Mouse (Mus musculus) brain, embryonic 18.5 days (tissue): ENCODE results near the gene Mvp.

ENCODE experiments used
- DNase-seq: peaks from one replicate; pipeline ENCODE4 v3.0.0-alpha.2; 2012; ENCODE audit warnings: low read depth, low spot score

Gene Mvp

GRCm38 (mm10) chr7:127014320-127014719 lies at the start of gene Mvp:
Gene Mvp, minus strand, starts transcription at chr7:127014621.
- DNase-seq = no peak

DNA sequence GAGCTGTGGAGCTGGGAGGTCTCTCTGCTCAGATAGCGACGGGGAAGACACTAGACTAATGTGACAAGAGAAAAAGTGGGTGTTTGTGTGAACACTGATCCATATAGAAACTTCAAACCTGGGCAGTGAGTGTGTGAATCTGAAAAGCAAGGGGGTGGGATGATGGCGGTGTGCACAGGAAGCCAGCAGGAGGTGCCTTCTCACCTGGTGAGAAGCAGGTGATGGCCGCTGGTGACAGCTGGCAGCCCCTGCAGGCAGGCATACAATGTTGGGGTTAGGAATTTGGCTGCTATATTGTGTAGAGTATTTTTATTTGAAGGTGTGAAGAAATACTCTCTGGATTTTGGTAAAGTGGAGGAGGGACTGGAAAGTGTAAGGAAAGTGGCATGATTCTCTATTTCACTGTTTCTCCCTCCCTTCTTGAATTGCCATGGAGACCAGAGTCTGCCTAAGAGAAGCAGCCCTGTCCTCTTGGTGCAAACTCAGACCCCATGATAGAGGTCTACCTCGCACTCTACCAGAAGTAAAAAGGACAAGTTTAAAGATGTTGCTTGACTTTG lies 40.7 kb upstream of the Mvp start:
- no peak for DNase-seq

GRCm38 (mm10) chr7:127041851-127042672 lies 27.6 kb upstream of the Mvp start, which contains the start of gene Kif22:
Gene Kif22, minus strand, starts transcription at chr7:127042471.
- no peak for DNase-seq

DNA sequence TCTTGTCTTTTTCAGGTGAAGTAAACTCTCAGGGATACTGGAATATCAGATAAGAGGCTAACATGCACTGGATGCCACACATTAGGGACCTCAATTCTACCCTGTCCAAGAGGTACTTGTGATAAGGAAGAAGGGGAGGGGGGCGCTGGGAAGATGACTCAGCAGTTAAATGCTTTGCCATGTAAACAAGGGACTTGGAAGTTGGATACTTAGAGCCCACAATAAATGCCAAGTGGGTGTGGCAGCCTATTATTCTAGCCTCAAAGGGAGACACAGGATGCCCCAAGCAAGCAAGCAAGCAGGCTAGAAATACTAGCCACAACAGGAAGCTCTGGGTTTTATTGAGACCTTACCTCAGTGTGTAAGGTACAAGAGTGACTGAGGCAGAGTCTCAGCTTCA lies 16.8 kb upstream of the Mvp start:
- no peak for DNase-seq

- no peak for DNase-seq
Observed at GRCm38 (mm10) chr7:127030172-127030571, 15.8 kb upstream of the Mvp start.

GRCm38 (mm10) chr7:127027885-127028284 lies 13.5 kb upstream of the Mvp start:
- no peak for DNase-seq

GRCm38 (mm10) chr7:127026984-127027726 lies 12.7 kb upstream of the Mvp start, which contains the start of gene Maz:
Gene Maz, minus strand, starts transcription at chr7:127027037.
- peak; percentile 99 for DNase-seq

DNA sequence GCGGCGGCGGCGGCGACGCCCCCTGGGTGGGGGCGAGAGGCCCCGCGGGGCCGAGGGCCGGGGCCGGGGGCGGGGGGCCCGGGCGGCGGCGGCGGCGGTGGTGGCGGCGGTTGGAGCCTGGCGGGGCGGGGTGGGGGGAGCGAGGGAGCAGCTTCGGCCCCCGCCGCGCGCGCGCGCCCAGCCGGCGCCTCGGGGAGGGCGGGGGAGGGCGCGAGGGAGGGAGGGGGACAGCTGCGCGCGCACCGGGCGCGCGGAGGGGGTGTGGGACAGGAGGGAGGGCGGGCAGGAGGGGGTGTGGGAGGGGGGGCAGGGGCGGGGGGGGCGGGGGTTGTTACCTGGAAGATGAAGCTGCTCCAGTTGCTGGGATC lies 12.2 kb upstream of the Mvp start:
- no peak for DNase-seq

DNA sequence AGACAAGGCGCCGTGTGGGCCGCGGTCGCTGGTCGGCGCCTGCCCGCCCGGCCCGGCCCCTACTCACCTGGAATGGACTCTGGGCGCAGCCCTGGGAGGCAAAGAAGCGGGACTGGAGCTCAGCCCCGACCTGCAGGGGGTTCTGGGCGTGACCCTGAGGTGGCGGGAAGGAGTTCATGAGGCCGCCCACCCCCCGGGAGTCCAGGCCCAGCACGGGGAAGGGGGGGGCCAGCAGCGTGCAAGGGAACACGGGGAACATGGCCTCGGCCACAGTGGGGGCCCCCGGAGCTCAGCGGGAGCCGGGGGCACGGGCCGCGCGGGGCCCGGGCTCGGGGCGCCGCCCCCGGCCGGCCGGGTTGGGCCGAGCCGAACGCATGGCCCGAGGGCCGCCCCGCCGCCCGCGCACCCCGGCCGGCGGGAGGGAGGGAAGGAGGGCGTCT lies 11.8 kb upstream of the Mvp start:
- DNase-seq = no peak

DNA sequence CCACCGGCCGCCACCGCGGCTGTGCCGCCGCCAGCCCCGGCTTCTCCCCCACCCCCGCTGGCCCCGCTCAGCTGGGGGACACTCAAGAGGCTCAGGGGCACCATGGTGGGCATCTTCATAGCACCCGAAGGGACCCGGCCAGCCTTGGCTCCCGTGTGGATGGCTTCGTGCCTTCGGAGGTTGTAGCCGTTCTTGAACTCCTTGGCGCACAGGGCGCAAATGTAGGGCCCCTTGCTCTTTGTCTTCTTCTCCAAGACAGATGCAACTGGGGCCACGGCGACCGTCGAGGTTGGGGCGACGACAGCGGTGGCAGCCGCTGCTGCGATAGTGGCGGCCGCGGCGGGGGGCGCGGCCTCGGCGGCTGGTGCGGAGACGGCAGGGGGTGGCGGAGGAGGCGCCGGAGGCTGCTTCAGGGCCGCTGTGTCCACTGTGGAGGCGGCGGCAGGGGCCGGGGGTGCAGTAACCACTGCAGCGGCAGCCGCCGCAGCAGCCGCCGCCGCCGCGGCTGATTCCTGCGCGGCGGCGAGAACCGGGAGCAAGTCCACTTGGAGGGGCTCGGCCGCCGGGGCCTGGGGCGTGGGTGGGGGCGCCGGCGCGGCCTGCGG lies 11.2 kb upstream of the Mvp start:
- DNase-seq = no peak

DNA sequence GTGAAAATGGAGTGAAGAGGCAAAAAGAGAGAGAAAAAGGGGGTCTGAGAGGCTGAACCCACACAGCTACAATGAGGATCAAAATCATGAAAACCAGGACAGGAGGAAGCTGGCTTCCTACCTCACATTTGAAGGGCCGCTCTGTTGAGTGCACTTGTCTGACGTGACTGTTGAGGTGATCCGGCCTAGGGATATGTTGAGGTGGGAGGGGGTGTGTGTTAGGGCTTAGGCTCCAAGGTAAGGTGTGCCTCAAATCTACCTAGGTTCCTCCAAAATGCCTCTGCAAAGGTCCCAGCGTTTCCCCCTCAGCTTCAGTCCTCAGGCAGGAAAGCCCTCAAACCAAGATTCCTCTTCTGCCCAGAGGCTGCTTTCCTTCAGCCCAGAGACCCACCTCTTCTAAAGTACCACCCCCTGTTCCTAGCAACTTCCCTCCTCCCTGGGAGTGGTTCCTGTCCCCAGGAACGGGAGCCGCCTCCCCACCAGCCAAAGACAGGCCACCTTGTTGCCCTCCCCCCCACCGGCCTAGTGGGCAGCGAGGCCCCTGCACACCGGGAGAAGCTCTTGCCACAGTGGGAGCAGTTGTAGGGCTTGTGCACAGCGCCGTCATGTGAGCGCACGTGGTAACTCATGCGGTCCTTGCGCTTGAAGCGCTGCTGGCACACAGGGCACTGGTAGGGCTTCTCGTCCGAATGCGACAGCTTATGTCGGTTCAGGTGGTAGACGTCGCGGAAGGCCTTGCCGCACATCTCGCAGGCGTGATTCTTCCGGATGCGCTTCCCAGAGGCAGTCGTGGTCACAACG lies 10.5 kb upstream of the Mvp start:
- DNase-seq = no peak

GRCm38 (mm10) chr7:127023896-127024690 lies 9.7 kb upstream of the Mvp start:
- no peak for DNase-seq

DNA sequence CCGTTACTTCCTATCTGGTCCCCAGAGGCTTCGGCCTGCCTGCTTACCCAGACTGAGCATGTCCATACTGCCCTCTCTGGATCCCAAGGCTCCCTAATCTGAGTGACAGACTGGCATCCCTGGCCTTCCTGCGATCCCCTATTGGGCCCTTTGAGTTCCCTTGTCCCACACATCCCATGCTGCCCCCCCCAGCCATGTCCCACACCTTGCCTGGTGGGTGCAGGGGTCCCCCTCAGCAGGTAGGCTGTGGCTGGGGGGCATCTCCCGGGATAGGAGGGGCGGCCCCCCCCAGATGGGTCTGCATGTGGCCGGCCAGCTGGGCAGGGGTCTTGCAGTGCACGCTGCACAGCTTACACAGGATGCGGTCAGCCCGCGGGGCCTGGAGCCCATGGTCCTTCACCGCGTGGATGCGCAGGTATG lies 8.9 kb upstream of the Mvp start:
- DNase-seq = no peak

- DNase-seq = no peak
Observed at GRCm38 (mm10) chr7:127022528-127023271, 8.3 kb upstream of the Mvp start.

- DNase-seq = no peak
Observed at GRCm38 (mm10) chr7:127021563-127022527, 7.4 kb upstream of the Mvp start.

GRCm38 (mm10) chr7:127020901-127021562 lies 6.6 kb upstream of the Mvp start, which contains the start of the genes Gm42742 and Prrt2:
Gene Gm42742, minus strand, starts transcription at chr7:127021097.
Gene Prrt2, minus strand, starts transcription at chr7:127021211.
- DNase-seq = no peak

- DNase-seq = no peak
Observed at GRCm38 (mm10) chr7:127020491-127020890, 6.1 kb upstream of the Mvp start.

DNA sequence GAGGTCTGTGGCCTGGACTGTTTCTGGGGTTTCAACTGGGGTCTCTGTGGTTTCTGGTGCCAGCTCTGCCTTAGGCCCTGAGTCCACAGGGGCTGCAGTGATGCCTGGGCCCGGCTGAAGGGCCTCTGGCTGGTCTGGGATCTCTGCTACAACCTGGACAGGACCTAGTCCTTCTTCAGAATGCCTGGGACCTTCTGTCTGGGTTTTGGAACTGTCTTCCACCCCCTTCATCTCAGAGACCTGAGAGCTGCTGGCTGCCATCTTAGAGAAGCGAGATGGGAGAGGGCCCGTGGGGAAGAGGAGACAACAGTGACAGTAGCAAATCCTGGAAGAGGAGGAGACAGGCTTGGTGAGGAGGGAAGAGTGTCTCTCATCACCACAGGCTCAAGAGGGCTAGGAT lies 5.6 kb upstream of the Mvp start:
- no peak for DNase-seq
